10 mouse cellular contexts compared by ENCODE assay signal in genomic region chr14:8476606-8477005, GRCm38 (mm10).
DNase-seq lines count a peak whose midpoint lies in the region; ATAC-seq lines count a peak whose summit lies in the region.
"Had no signal": no experiment of that assay in that cellular context is flagged by ENCODE, and none has a peak within 500 bp of the region (broad histone marks: within the 10 kb centered on the region; RNA-seq: fewer than 3 reads in every experiment).

No protein-coding gene starts in this region.

- H3K4me1 ChIP-seq in midbrain, embryonic 14.5 days (ENCODE audit: control insufficient read depth, insufficient read depth, low read length), result 0 out of 2 replicates have a peak, but pooled peaks cover 5% of the 10 kb centered on the region
- peaks cover 3% of the 10 kb centered on the region; the same call in 1 of the 2 replicates for H3K4me1 ChIP-seq in midbrain, embryonic 13.5 days (replicated peaks)

- H3K27me3 ChIP-seq in midbrain, embryonic 14.5 days (ENCODE audit: control insufficient read depth, insufficient read depth, low read length), result no peaks in the 10 kb centered on the region
- no peaks in the 10 kb centered on the region for H3K27me3 ChIP-seq in midbrain, embryonic 13.5 days
- H3K27me3 ChIP-seq: embryonic facial prominence, embryonic 12.5 days; neural tube, embryonic 13.5 days had no signal

- no peaks in the 10 kb centered on the region for H3K9me3 ChIP-seq in midbrain, embryonic 14.5 days (ENCODE audit: control insufficient read depth, low read length)
- H3K9me3 ChIP-seq in midbrain, embryonic 13.5 days, result no peaks in the 10 kb centered on the region
- H3K9me3 ChIP-seq: embryonic facial prominence, embryonic 12.5 days; neural tube, embryonic 13.5 days had no signal

- WGBS in midbrain, embryonic 14.5 days, result 61% methylated on average over 3 of the region's 3 CpGs
- 66% methylated on average over 3 of the region's 3 CpGs for WGBS in midbrain, embryonic 13.5 days

- no peak overlapping the region for H3K27ac ChIP-seq in midbrain, embryonic 14.5 days (replicated peaks; ENCODE audit: low read depth, low read length)
- H3K27ac ChIP-seq in midbrain, embryonic 13.5 days, result no peak overlapping the region
- H3K27ac ChIP-seq: embryonic facial prominence, embryonic 12.5 days had no signal

- no peak overlapping the region for H3K4me3 ChIP-seq in midbrain, embryonic 14.5 days (replicated peaks; ENCODE audit: low read depth, low read length)
- no peak overlapping the region for H3K4me3 ChIP-seq in midbrain, embryonic 13.5 days (replicated peaks)
- H3K4me3 ChIP-seq: embryonic facial prominence, embryonic 12.5 days; neural tube, embryonic 13.5 days had no signal

- ATAC-seq in CD4-positive, CD25-positive, alpha-beta regulatory T cell, adult 4 months, result no peak
- no peak for ATAC-seq in midbrain, embryonic 14.5 days (ENCODE audit: low FRiP score, low TSS enrichment)
- no peak for ATAC-seq in midbrain, embryonic 13.5 days

- H3K4me2 ChIP-seq in midbrain, embryonic 14.5 days (ENCODE audit: low read length), result no peak overlapping the region
- H3K4me2 ChIP-seq in midbrain, embryonic 13.5 days (replicated peaks), result no peak overlapping the region
- H3K4me2 ChIP-seq: embryonic facial prominence, embryonic 12.5 days; neural tube, embryonic 13.5 days had no signal

- peak; percentile 9 for DNase-seq in CD4-positive, CD25-positive, alpha-beta regulatory T cell, adult 2 months (ENCODE audit: low read depth, low spot score)
- DNase-seq in midbrain, embryonic 14.5 days, result peak; percentile 80
- DNase-seq in layer of hippocampus, adult 9-11 months, result peak; percentile 63
- DNase-seq in right cerebral cortex, postnatal 4 days, result peak; percentile 75
- DNase-seq in thymus, postnatal 0 days (ENCODE audit: low spot score), result no peak
- DNase-seq in gastrocnemius, adult 8-10 months (ENCODE audit: low spot score in 2 of 2), result no peak

- no peak overlapping the region for H3K9ac ChIP-seq in midbrain, embryonic 14.5 days (replicated peaks; ENCODE audit: low read length)
- H3K9ac ChIP-seq in midbrain, embryonic 13.5 days (replicated peaks), result no peak overlapping the region
- H3K9ac ChIP-seq: embryonic facial prominence, embryonic 12.5 days; neural tube, embryonic 13.5 days had no signal

- no peaks in the 10 kb centered on the region for H3K36me3 ChIP-seq in midbrain, embryonic 14.5 days (ENCODE audit: control insufficient read depth, insufficient read depth, low read length)
- H3K36me3 ChIP-seq in midbrain, embryonic 13.5 days, result no peaks in the 10 kb centered on the region
- H3K36me3 ChIP-seq: embryonic facial prominence, embryonic 12.5 days; neural tube, embryonic 13.5 days had no signal

Comparison
In these comparisons a context has a peak if more than half of its experiments do, and no peak if none do; other contexts are left out.
1. DNase-seq: peak in CD4-positive, CD25-positive, alpha-beta regulatory T cell, adult 2 months (single experiment), midbrain, embryonic 14.5 days (single experiment), layer of hippocampus, adult 9-11 months (single experiment) and right cerebral cortex, postnatal 4 days (single experiment); none in thymus, postnatal 0 days (single experiment) and gastrocnemius, adult 8-10 months (0 of 2).